In genomic region chr10:84811913-84812295, GRCm38 (mm10) we compare ENCODE assay signal across 10 mouse cellular contexts. TPM values are rescaled to one million over a fixed set of nuclear protein-coding genes. Genes with fewer than 3 reads are reported as not detected.
"Had no signal": no experiment of that assay in that cellular context is flagged by ENCODE, and none has a peak within 500 bp of the region (broad histone marks: within the 10 kb centered on the region; RNA-seq: fewer than 3 reads in every experiment).

No protein-coding gene starts in this region.

- H3K4me1 ChIP-seq: limb, embryonic 10.5 days; liver, embryonic 13.5 days had no signal

- H3K4me3 ChIP-seq: left cerebral cortex, adult 2 months; limb, embryonic 10.5 days; liver, embryonic 13.5 days; midbrain, embryonic 13.5 days had no signal

- DNase-seq: kidney, postnatal 25 days; liver, embryonic 13.5 days; liver, postnatal 0 days; right cerebral cortex, postnatal 14 days; thymus, postnatal 36 days had no signal

RNA-seq across cellular contexts. Expression of gene Rfx4, which starts 56.0 kb away (rescaled TPM):
- polyA plus RNA-seq: limb, embryonic 10.5 days; liver, embryonic 13.5 days; liver, postnatal 0 days; small intestine, adult 2 months; stomach, embryonic 16.5 days had no signal
